Mouse (Mus musculus): ENCODE measurements around the gene Phkg2. TPM values are rescaled to one million over a fixed set of nuclear protein-coding genes. Genes with fewer than 3 reads are reported as not detected.
"Not testable (repeated sequence)": the region's sequence is repeated elsewhere in the genome, so short reads cannot be mapped to it uniquely, and the experiment has no call there.

Phkg2 gene
- polyA plus RNA-seq, 1 experiment from 2014 or later = 34.1 TPM

DNA sequence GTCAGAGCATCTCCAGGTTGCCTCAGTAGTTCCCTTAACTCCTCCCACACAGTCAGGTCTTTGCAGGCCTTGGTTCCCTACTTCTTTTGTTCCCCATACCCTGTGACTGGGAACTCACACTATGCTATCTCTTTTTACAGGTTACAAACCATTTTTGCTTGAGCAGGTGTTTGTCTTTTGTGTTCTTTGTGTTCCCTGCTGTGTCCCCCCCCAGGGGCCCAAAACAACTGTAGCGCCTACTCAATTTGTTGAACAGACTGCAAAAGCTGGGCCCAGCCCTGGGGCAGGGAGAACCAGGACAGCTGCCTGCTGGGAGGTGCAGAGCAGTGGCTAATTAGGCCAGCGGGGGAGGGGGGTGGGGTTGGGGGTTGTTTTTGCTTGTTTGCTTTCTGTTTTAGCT, 44.8 kb downstream of the Phkg2 start:
- Histone ChIP-seq H3K9me3 (replicated peaks) (no peaks in the 10 kb centered on the region), H3K36me3 (peaks cover 7% of the 10 kb centered on the region), H3K27ac (ENCODE audit: poor library complexity, severe bottlenecking) (no peak overlapping the region), H3K4me3 (no peak overlapping the region), H3K4me2 (no peak overlapping the region), H3K27me3 (replicated peaks) (no peaks in the 10 kb centered on the region), H3K4me1 (replicated peaks) (peaks cover 20% of the 10 kb centered on the region), H3K9ac (no peak overlapping the region)
- WGBS = 51% methylated on average over 2 of the region's 2 CpGs
- no peak for ATAC-seq (ENCODE audit: insufficient number of reproducible peaks, low FRiP score)

DNA sequence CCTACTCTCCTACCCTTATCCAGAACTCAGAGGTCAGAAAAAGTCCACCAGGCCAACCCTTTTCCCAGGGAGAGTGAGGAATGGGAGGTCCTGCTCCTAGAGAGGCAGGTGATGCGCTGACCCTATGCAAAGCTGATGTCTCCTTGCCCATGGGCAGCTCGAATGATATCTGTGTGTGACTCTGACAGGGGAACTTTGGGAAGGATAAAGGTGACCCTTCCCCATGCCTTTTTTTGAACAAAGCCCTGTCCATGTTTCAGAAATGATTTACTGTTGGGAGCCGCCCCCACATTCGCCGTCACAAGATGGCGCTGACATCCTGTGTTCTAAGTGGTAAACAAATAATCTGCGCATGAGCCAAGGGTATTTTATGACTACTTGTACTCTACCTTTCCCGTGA, 45.3 kb downstream of the Phkg2 start:
- H3K36me3 ChIP-seq; H3K9ac ChIP-seq; H3K4me2 ChIP-seq; ATAC-seq (ENCODE audit: insufficient number of reproducible peaks, low FRiP score); H3K9me3 ChIP-seq (replicated peaks); H3K4me3 ChIP-seq; H3K27ac ChIP-seq (ENCODE audit: poor library complexity, severe bottlenecking); H3K27me3 ChIP-seq (replicated peaks): not testable (repeated sequence)
- H3K4me1 ChIP-seq (replicated peaks) = peaks cover 18% of the 10 kb centered on the region
- WGBS = 88% methylated on average over 7 of the region's 8 CpGs

DNA sequence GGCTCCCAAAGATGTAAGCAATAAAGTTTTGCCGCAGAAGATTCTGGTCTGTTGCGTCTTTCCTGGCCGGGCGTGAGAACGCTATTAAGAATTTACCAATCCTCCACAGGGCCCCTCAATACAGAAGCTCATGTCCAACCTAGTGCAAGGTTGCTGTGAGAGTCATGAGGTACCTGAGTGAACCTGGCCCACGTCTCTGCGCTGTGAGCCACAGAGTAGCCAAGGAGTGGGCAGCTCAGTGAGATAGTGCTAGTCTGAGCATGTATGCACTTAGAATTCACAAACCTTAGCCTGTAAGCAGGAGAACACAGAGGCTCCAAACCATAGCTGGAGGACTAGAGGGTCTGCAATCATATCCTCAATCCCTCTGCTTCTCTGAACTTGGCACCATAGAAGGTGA, 52.9 kb downstream of the Phkg2 start:
- no peak overlapping the region for H3K9ac ChIP-seq
- no peaks in the 10 kb centered on the region for H3K36me3 ChIP-seq
- H3K27me3 ChIP-seq (replicated peaks) = no peaks in the 10 kb centered on the region
- ATAC-seq (ENCODE audit: insufficient number of reproducible peaks, low FRiP score) = no peak
- 97% methylated on average over 7 of the region's 7 CpGs for WGBS
- no peaks in the 10 kb centered on the region for H3K9me3 ChIP-seq (replicated peaks)
- H3K27ac ChIP-seq (ENCODE audit: poor library complexity, severe bottlenecking) = no peak overlapping the region
- H3K4me1 ChIP-seq (replicated peaks) = no peaks in the 10 kb centered on the region
- H3K4me2 ChIP-seq = no peak overlapping the region
- H3K4me3 ChIP-seq = no peak overlapping the region

DNA sequence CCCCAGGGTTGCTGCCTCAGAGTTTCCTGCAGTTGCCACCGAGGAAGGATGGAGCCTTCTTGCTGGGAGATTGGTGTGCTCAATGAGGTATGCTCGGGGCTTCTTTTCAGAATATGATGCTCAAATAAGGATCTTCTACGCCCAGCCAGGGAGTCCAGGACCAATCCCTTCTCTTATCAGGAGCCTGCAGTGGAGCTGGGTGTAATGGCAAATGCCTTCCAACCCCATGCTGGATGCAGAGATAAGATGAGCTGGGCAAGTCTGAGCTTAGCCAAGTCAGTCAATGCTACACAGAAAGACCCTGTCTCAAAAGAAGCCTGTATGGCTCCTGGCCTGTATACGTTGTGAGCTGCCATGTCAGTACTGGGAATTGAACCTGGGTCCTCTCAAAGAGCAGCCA, 53.3 kb downstream of the Phkg2 start:
- H3K27me3 ChIP-seq (replicated peaks) = no peaks in the 10 kb centered on the region
- no peak for ATAC-seq (ENCODE audit: insufficient number of reproducible peaks, low FRiP score)
- 73% methylated on average over 4 of the region's 4 CpGs for whole genome bisulfite sequencing
- H3K4me1 ChIP-seq (replicated peaks) = no peaks in the 10 kb centered on the region
- H3K4me3 ChIP-seq = no peak overlapping the region
- no peak overlapping the region for H3K9ac ChIP-seq
- H3K36me3 ChIP-seq = no peaks in the 10 kb centered on the region
- H3K4me2 ChIP-seq = no peak overlapping the region
- 0 out of 2 replicates have a peak, but pooled peaks cover 2% of the 10 kb centered on the region for H3K9me3 ChIP-seq (replicated peaks)
- H3K27ac ChIP-seq (ENCODE audit: poor library complexity, severe bottlenecking) = no peak overlapping the region

DNA sequence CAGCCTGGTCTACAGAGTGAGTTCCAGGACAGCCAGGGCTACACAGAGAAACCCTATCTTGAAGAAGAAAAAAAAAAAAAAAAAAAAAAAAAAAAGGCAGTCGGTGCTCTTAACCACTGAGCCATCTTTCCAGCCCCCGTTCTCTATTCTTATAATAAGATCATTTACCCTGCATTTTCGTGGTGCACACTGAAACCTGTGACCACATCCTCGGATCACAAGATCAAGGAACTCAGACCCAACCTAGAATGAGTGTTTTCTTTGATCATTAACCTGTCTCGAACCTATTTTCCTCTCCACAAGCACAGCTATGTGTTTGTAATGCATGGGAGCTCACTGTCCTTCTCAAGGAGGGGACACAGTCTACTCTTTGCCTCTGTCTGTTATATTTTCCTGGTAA, 55.5 kb downstream of the Phkg2 start:
- Histone ChIP-seq H3K27me3 (replicated peaks) (no peaks in the 10 kb centered on the region), H3K36me3 (no peaks in the 10 kb centered on the region), H3K9me3 (replicated peaks) (0 out of 2 replicates have a peak, but pooled peaks cover 2% of the 10 kb centered on the region), H3K4me1 (replicated peaks) (no peaks in the 10 kb centered on the region), H3K4me2 (no peak overlapping the region), H3K4me3 (no peak overlapping the region), H3K27ac (ENCODE audit: poor library complexity, severe bottlenecking) (no peak overlapping the region), H3K9ac (no peak overlapping the region)
- WGBS = 72% methylated on average over 5 of the region's 5 CpGs
- ATAC-seq (ENCODE audit: insufficient number of reproducible peaks, low FRiP score) = no peak

DNA sequence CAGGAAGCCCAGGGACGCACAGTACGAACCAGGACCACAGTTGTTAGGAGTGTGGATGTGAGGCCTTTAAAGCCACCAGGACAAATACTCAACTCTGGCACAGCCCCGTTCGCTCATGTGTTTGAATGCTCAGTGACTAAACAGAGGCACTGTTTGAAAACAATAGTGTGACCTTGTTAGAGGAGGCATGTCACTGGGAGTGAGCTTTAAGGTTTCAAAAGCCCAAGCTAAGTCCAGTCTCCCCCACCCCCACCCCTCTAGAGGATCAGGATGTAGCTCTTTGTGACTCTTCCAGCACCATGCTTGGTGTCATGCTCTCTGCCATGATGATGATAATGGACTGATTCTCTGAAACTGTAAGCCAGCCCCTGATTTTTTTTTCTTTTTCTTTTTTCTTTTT, 58.3 kb downstream of the Phkg2 start:
- H3K4me2 ChIP-seq = no peak overlapping the region
- WGBS = 82% methylated on average over 4 of the region's 4 CpGs

More for the DNA sequence above, 58.3 kb downstream of the Phkg2 start:
- Histone ChIP-seq H3K4me1 (replicated peaks) (no peaks in the 10 kb centered on the region), H3K36me3 (no peaks in the 10 kb centered on the region), H3K4me3 (no peak overlapping the region), H3K9ac (no peak overlapping the region), H3K9me3 (replicated peaks) (0 out of 2 replicates have a peak, but pooled peaks cover 2% of the 10 kb centered on the region), H3K27ac (ENCODE audit: poor library complexity, severe bottlenecking) (no peak overlapping the region), H3K27me3 (replicated peaks) (no peaks in the 10 kb centered on the region)
- ATAC-seq (ENCODE audit: insufficient number of reproducible peaks, low FRiP score) = no peak

Other genes starting within 250 kb of the Phkg2 start
- 19.1 and 19.8 TPM in 2 replicates for gene Zfp768, start 227.8 kb upstream of the Phkg2 start, polyA plus RNA-seq (2016; fragmentation: Nextera tagmentation; extraction: Ambion mirVana)
- 4.6 and 5.1 TPM in 2 replicates for gene Zfp747, start 197.3 kb upstream of the Phkg2 start, polyA plus RNA-seq (2016; fragmentation: Nextera tagmentation; extraction: Ambion mirVana)
- 3.4 and 3.9 TPM in 2 replicates for gene 9130019O22Rik, start 186.2 kb upstream of the Phkg2 start, polyA plus RNA-seq (2016; fragmentation: Nextera tagmentation; extraction: Ambion mirVana)
- gene E430018J23Rik, start 179.7 kb upstream of the Phkg2 start, polyA plus RNA-seq (2016; fragmentation: Nextera tagmentation; extraction: Ambion mirVana) = 4.5 and 5.1 TPM in 2 replicates
- 4.6 and 5.3 TPM in 2 replicates for gene Zfp764, start 166.5 kb upstream of the Phkg2 start, polyA plus RNA-seq (2016; fragmentation: Nextera tagmentation; extraction: Ambion mirVana)
- 15.4 and 16.7 TPM in 2 replicates for gene Zfp688, start 151.3 kb upstream of the Phkg2 start, polyA plus RNA-seq (2016; fragmentation: Nextera tagmentation; extraction: Ambion mirVana)
- gene Zfp689, start 124.2 kb upstream of the Phkg2 start, polyA plus RNA-seq (2016; fragmentation: Nextera tagmentation; extraction: Ambion mirVana) = 5.4 and 6.0 TPM in 2 replicates
- gene Prr14, start 113.7 kb upstream of the Phkg2 start, polyA plus RNA-seq (2016; fragmentation: Nextera tagmentation; extraction: Ambion mirVana) = 33.8 and 35.2 TPM in 2 replicates
- 8.4 and 9.9 TPM in 2 replicates for gene Fbrs, start 94.1 kb upstream of the Phkg2 start, polyA plus RNA-seq (2016; fragmentation: Nextera tagmentation; extraction: Ambion mirVana)
- gene Srcap, start 61.4 kb upstream of the Phkg2 start, polyA plus RNA-seq (2016; fragmentation: Nextera tagmentation; extraction: Ambion mirVana) = 51.8 and 54.3 TPM in 2 replicates
- gene Gm42715, start 53.8 kb upstream of the Phkg2 start, polyA plus RNA-seq (2016; fragmentation: Nextera tagmentation; extraction: Ambion mirVana) = 8.5 and 9.1 TPM in 2 replicates
- gene Tmem265, start 11.9 kb upstream of the Phkg2 start, polyA plus RNA-seq (2016; fragmentation: Nextera tagmentation; extraction: Ambion mirVana) = 1.4 and 3.1 TPM in 2 replicates
- gene Ccdc189, start 15.3 kb downstream of the Phkg2 start, polyA plus RNA-seq (2016; fragmentation: Nextera tagmentation; extraction: Ambion mirVana) = 8.7 and 9.8 TPM in 2 replicates
- 38.8 and 40.0 TPM in 2 replicates for gene Rnf40, start 15.4 kb downstream of the Phkg2 start, polyA plus RNA-seq (2016; fragmentation: Nextera tagmentation; extraction: Ambion mirVana)
- 12.7 and 13.7 TPM in 2 replicates for gene Zfp629, start 42.5 kb downstream of the Phkg2 start, polyA plus RNA-seq (2016; fragmentation: Nextera tagmentation; extraction: Ambion mirVana)
- 43.3 and 49.5 TPM in 2 replicates for gene Bcl7c, start 135.6 kb downstream of the Phkg2 start, polyA plus RNA-seq (2016; fragmentation: Nextera tagmentation; extraction: Ambion mirVana)
- 4.3 and 5.1 TPM in 2 replicates for gene Ctf1, start 139.4 kb downstream of the Phkg2 start, polyA plus RNA-seq (2016; fragmentation: Nextera tagmentation; extraction: Ambion mirVana)
- gene Ctf2, start 158.8 kb downstream of the Phkg2 start, polyA plus RNA-seq (2016; fragmentation: Nextera tagmentation; extraction: Ambion mirVana) = 0.10 TPM in 1 of 2 replicates, not detected in the other
- gene Fbxl19, start 171.2 kb downstream of the Phkg2 start, polyA plus RNA-seq (2016; fragmentation: Nextera tagmentation; extraction: Ambion mirVana) = 3.4 and 3.7 TPM in 2 replicates
- 13.3 and 14.6 TPM in 2 replicates for gene Orai3, start 196.5 kb downstream of the Phkg2 start, polyA plus RNA-seq (2016; fragmentation: Nextera tagmentation; extraction: Ambion mirVana)
- gene Setd1a, start 203.3 kb downstream of the Phkg2 start, polyA plus RNA-seq (2016; fragmentation: Nextera tagmentation; extraction: Ambion mirVana) = 12.1 and 14.6 TPM in 2 replicates
- gene Gm49388, start 212.3 kb downstream of the Phkg2 start, polyA plus RNA-seq (2016; fragmentation: Nextera tagmentation; extraction: Ambion mirVana) = not detected in 2 replicates
- gene Hsd3b7, start 227.3 kb downstream of the Phkg2 start, polyA plus RNA-seq (2016; fragmentation: Nextera tagmentation; extraction: Ambion mirVana) = 19.0 and 21.1 TPM in 2 replicates

Data from heart, embryonic 12.5 days (tissue).